Mouse (Mus musculus) regulatory T cell (primary cell): ENCODE data around the gene Tnxb.

ENCODE experiments used
- in situ Hi-C: fragments of 300-600 bp; cut with MboI, MseI; formaldehyde crosslinking; loops from one replicate; pipeline ENCODE4 v1.15.1; 2025; ENCODE audit warnings: high pct_unique_total_duplicates

Tnxb gene

GRCm38 (mm10) chr17:34670235-34670634, at the start of gene Tnxb:
Gene Tnxb (plus strand): TSS chr17:34670535.
- in situ Hi-C loops = no loop called here

GRCm38 (mm10) chr17:34621006-34621405, 49.3 kb upstream of the Tnxb start:
- in situ Hi-C loops = loop anchor here (25.0 kb wide), 1 partner anchor 709 kb away; the partner anchor contains the start of genes Daxx, Platr17, Tapbp and Zbtb22

- in situ Hi-C loops = loop anchor here (25.0 kb wide), 1 partner anchor 711 kb away; the partner anchor contains the start of genes Daxx, Platr17, Tapbp and Zbtb22
Measured at GRCm38 (mm10) chr17:34623161-34623560, 47.2 kb upstream of the Tnxb start.

GRCm38 (mm10) chr17:34624981-34625380, 45.4 kb upstream of the Tnxb start:
- in situ Hi-C loops = loop anchor here (25.0 kb wide), 1 partner anchor 713 kb away; the partner anchor contains the start of genes Daxx, Platr17, Tapbp and Zbtb22

DNA sequence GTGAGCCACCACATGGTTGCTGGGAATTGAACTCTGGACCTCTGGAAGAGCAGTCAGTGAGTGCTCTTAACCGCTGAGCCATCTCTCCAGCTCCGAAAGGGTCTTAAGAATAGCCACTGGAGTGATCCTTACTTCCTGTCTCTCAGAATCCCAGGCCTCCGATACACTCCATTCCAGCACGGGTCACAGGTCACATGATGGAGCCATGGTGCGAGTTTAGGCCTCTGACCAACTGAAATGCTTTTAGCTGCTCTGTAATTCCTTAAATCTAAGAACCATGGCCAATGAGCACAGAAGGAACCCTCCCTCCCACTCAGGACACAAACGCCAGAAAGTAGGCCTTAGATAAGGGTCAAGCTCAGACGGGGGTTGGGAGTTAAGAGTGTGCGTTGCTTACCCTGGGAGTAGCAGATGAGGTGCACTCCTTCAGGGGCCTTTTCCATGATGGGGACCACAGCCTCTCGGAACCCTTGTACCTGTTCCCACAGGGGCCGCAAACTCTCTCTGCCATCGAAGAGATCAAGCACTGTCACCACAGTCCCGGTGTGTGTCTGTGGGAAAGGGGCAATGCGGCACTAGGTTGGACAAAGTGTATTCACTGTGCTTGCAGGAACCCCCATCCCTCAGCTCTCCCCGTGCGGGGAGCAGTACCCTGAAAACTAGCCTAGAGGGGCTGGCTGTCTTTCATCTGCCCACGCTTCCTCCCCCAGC, 44.1 kb upstream of the Tnxb start:
- in situ Hi-C loops = no loop called here

- in situ Hi-C loops = no loop called here
Measured at GRCm38 (mm10) chr17:34626773-34627092, 43.6 kb upstream of the Tnxb start.

GRCm38 (mm10) chr17:34627093-34627942, 43.0 kb upstream of the Tnxb start:
- in situ Hi-C loops = no loop called here

DNA sequence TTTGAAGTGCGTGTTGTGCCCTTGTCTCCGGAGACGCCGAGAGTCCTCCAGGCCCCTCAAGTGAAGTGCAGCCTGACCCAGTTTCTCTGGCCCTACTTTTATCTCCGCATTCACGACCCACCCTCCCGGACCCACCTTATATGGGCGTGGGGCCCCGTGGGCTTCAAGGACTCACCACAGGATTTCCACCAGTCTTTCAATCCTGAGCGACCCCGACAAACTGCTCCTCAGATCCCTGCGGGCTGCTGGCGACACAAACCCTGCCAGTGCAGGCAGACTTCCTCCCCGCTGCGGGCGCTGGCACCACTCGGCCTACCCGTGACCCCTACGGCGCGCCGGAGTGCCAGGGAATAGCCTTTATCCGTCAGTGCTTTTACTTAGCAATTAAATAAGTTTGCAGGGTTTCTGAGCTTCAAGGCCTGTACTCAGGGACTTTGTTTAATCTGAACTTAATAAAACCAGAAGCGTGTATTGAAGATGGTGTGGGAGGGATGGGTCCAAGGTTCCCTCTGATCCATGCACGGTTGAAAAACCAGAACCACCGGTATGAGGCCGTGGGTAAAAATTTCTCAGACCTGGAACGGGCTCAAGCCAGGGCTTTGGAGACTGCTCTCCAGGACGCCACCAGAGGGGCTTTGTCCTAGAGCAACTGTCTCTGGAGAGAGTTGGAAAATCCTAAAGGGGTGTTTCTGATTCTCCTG, 42.2 kb upstream of the Tnxb start, which contains the start of gene Ppt2:
Gene Ppt2 (minus strand): TSS at position 568 of the 701 bp plus-strand sequence.
- in situ Hi-C loops = no loop called here

- in situ Hi-C loops = no loop called here
Measured at GRCm38 (mm10) chr17:34628644-34628967, 41.7 kb upstream of the Tnxb start.

GRCm38 (mm10) chr17:34629221-34629751, 41.0 kb upstream of the Tnxb start, which contains the start of gene Prrt1:
Gene Prrt1 (plus strand): TSS chr17:34629533.
- in situ Hi-C loops = no loop called here

GRCm38 (mm10) chr17:34629796-34630603, 40.3 kb upstream of the Tnxb start:
- in situ Hi-C loops = no loop called here

- in situ Hi-C loops = no loop called here
Measured at GRCm38 (mm10) chr17:34630761-34631301, 39.5 kb upstream of the Tnxb start.

GRCm38 (mm10) chr17:34631647-34632046, 38.7 kb upstream of the Tnxb start:
- in situ Hi-C loops = no loop called here

- in situ Hi-C loops = no loop called here
Measured at GRCm38 (mm10) chr17:34632261-34632691, 38.1 kb upstream of the Tnxb start.

- in situ Hi-C loops = no loop called here
Measured at GRCm38 (mm10) chr17:34635671-34636070, 34.7 kb upstream of the Tnxb start.

DNA sequence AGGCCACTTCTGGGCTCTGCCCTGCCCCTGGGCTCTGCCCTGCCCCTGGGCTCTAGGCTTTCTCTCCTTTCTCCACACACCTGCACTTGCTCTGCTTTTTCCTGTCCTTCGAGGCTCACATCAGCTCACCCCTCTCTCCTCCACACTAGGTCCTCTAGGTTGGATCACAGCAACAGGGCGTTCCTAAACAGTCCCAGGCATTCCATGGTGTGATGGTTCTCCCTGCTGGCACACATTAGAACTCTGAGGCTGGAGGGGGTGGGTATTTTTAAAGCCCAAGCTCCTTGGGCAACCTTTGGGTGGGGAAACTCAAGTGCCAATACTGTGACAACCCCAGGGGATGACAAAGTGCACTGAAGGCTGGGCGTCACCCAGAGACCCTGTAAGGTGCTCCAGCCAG, 32.9 kb upstream of the Tnxb start:
- in situ Hi-C loops = no loop called here

DNA sequence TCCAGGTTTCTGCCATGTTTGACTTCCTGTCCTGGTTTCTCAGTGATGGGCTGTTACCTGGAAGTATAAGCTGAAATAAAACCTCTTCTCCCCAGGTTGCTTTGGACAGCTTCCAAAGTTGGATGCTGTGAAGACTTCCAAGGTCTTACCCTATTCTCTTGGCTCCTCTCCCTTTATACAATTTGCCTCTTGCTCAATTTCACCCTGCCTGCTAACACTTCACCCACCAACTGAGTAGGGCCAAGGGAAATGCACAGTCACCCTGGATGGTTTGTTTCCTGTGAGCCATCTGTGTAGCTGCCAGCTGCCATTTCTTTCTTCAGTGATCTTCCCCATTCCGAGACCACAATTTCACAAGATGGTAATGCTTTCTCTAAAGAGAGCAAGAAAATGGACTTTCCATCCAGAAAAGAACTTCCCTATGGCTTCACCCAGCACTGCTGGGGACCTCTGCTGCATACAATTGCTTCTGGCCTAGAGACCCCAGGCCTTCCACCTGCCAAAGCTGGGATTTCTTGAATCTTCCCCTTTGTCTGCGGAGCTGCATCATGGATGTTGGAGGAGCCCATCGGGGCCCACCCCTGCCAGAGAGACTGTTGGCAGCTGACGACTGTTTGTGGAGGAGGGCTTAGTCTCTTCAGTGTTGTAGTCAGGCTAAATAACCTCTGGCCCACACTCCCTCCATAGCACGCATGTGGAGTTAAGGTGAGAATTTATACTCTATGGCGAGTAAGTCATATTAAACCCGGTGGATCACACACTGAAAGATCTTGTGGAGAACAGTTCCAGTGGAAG, 30.7 kb upstream of the Tnxb start:
- in situ Hi-C loops = loop anchor here (10.0 kb wide), 1 partner anchor 605 kb away; the partner anchor contains the start of genes Col11a2, Rxrb and Slc39a7

DNA sequence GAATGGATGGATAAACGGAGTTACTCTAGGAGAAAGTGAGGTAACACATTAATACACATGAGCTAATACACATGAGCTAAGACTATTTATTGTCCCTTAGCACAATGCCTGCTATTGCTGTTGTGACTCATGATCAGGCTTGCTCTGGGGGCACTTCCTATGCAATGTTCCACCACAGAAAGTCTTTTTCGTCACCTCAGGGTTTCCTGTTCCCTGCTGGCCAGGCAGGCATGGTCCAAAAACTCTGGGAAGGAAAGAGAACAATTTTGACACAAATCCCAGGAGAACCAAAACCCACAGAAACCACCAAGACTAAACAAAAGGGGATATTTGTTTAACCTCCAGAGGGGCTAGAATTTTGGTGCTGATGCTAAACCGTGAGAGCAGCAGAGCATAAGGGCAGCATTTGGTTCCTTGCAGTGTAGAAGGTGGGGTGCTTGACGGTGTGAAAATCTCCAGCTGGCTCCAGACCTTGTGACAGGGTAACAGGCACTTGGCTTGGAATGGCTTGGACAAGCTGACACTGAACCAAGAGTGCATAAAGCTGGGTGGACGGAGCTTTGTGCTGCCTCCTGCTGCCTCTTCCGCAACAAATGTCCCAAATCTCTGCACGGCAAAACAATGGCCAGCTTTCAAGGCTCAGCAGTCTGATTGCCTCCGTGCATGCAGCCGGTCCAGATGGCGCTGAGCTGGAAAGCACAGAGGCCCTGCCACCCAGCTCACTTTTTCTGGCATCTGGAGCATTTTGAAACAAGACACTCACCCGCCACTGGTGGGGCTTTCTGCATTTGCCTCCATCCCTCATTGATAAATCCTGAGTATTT, 29.3 kb upstream of the Tnxb start:
- in situ Hi-C loops = loop anchor here (10.0 kb wide), 1 partner anchor 606 kb away; the partner anchor contains the start of genes Col11a2, Rxrb and Slc39a7

- in situ Hi-C loops = loop anchor here (10.0 kb wide), 1 partner anchor 607 kb away; the partner anchor contains the start of genes Col11a2, Rxrb and Slc39a7
Measured at GRCm38 (mm10) chr17:34641945-34642344, 28.4 kb upstream of the Tnxb start.
